Mouse (Mus musculus): ENCODE results near the gene Zfp541. TPM values are rescaled to one million over a fixed set of nuclear protein-coding genes. Genes with fewer than 3 reads are reported as not detected.

The Zfp541 gene
- polyA plus RNA-seq, 1 experiment from 2014 or later: not detected

DNA sequence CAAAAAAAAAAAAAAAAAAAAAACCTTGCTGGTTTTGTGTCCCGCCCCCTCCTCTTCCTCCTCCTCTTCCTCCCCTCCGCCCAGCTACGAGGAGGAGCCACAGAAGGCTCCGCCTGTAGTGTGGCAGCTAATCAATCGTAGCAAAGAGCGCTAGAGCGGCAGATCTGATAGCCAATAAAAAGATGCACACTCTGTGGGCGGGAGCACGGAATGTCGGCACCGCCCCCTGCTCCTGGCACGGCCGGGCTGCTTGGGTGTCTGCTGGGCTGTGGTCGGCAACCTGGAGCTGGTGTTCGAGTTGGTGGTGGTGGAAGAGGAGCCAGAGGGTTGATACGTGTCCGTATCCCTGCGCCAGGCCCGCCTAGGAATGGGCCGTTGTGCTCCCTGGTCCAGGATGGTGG, 13.4 kb upstream of the Zfp541 start:
- Histone ChIP-seq H3K27ac (replicated peaks; ENCODE audit: low read depth, low read length) (peak overlapping the region; percentile 97), H3K27me3 (ENCODE audit: control insufficient read depth, insufficient read depth, low read length) (no peaks in the 10 kb centered on the region), H3K4me2 (ENCODE audit: low read depth, severe bottlenecking) (peak overlapping the region; percentile 85), H3K9me3 (ENCODE audit: control insufficient read depth, low read length) (no peaks in the 10 kb centered on the region), H3K9ac (ENCODE audit: low read length) (peak overlapping the region; percentile 99), H3K4me3 (ENCODE audit: low read depth, low read length) (peak overlapping the region; percentile 85), H3K4me1 (ENCODE audit: control insufficient read depth, insufficient read depth, low read length) (peaks cover 30% of the 10 kb centered on the region), H3K36me3 (ENCODE audit: control insufficient read depth, insufficient read depth, low read length) (no peaks in the 10 kb centered on the region)
- DNase-seq (ENCODE audit: low spot score) (peak; percentile 98), ATAC-seq (ENCODE audit: insufficient number of reproducible peaks, low FRiP score, low TSS enrichment, low read depth) (peak; percentile 83)
- under 1% methylated on average over 20 of the region's 20 CpGs for WGBS

DNA sequence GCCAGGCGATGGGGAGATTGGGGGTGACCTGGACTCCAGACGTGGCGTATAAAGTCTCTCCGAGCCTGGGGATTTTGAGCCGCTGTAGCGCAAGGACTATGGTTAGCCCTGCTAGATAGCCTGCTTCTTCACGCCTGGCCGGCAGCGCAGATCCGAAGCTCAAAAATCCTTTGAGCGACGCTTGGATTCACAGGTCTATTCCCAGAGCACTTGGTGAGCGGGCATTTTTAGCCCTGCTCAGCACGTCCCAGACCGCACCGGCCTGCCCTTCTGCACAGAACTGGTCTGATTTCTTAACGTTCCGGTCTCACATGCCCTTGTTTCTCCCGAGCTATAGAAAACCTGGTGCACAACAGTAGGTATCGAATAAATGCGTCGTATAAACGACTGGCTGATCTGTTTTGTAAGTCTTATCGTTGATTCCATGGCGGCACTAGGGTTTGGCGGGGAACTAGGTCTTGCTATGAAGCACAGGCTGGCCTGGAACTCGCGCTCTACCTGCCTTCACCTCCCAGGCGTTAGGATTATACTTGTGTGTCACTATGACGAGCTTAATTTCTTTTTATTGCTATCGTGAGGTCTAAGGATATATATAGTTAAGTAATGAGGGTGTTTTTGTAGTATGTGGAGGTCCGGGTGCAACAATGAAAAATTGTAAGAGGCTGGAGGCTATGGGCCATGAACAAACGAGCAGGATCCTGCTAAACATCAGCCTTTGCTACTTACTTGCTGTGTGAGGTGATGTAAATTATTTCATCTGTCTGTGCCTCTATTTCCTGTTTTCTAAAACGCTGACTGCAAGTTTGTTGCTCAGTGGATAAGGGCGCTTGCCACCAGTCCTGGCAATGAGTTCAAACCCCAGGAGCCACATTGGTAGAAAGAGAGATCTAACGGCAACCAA, 12.7 kb upstream of the Zfp541 start:
- Histone ChIP-seq H3K9me3 (ENCODE audit: control insufficient read depth, low read length) (no peaks in the 10 kb centered on the region), H3K4me3 (ENCODE audit: low read depth, low read length) (peak overlapping the region; percentile 85), H3K27me3 (ENCODE audit: control insufficient read depth, insufficient read depth, low read length) (no peaks in the 10 kb centered on the region), H3K9ac (ENCODE audit: low read length) (peak overlapping the region; percentile 84), H3K36me3 (ENCODE audit: control insufficient read depth, insufficient read depth, low read length) (no peaks in the 10 kb centered on the region), H3K27ac (replicated peaks; ENCODE audit: low read depth, low read length) (peak overlapping the region; percentile 64; the same call in 1 of the 2 replicates), H3K4me1 (ENCODE audit: control insufficient read depth, insufficient read depth, low read length) (peaks cover 24% of the 10 kb centered on the region), H3K4me2 (ENCODE audit: low read depth, severe bottlenecking) (peak overlapping the region; percentile 85)
- 10% methylated on average over 36 of the region's 36 CpGs for WGBS
- DNase-seq (ENCODE audit: low spot score) (no peak), ATAC-seq (ENCODE audit: insufficient number of reproducible peaks, low FRiP score, low TSS enrichment, low read depth) (no peak)

DNA sequence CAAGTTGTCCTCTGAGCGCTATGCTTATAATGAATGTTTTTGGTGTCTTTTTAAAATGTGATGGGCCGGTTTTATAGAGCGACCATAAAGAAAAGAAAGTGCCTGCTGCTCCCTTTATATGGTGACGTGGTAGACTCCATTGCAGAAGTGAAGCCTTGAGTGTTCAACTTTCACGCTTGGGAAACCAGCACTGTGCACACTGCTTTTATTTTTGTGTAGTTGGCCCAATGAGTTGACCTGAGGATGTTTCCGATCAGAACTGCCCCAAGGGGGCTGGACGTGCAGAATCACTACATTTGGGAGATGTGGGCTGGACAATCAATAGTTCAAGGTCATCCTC, 12.1 kb upstream of the Zfp541 start:
- peak overlapping the region; percentile 85 for H3K4me2 ChIP-seq (ENCODE audit: low read depth, severe bottlenecking)
- peak overlapping the region; percentile 85 for H3K4me3 ChIP-seq (ENCODE audit: low read depth, low read length)
- H3K27me3 ChIP-seq (ENCODE audit: control insufficient read depth, insufficient read depth, low read length): no peaks in the 10 kb centered on the region
- DNase-seq (ENCODE audit: low spot score) (no peak), ATAC-seq (ENCODE audit: insufficient number of reproducible peaks, low FRiP score, low TSS enrichment, low read depth) (no peak)
- H3K4me1 ChIP-seq (ENCODE audit: control insufficient read depth, insufficient read depth, low read length): peaks cover 20% of the 10 kb centered on the region
- 82% methylated on average over 7 of the region's 7 CpGs for WGBS
- H3K9me3 ChIP-seq (ENCODE audit: control insufficient read depth, low read length): no peaks in the 10 kb centered on the region
- H3K9ac ChIP-seq (ENCODE audit: low read length): peak overlapping the region; percentile 84
- H3K36me3 ChIP-seq (ENCODE audit: control insufficient read depth, insufficient read depth, low read length): no peaks in the 10 kb centered on the region
- H3K27ac ChIP-seq (replicated peaks; ENCODE audit: low read depth, low read length): no peak overlapping the region

DNA sequence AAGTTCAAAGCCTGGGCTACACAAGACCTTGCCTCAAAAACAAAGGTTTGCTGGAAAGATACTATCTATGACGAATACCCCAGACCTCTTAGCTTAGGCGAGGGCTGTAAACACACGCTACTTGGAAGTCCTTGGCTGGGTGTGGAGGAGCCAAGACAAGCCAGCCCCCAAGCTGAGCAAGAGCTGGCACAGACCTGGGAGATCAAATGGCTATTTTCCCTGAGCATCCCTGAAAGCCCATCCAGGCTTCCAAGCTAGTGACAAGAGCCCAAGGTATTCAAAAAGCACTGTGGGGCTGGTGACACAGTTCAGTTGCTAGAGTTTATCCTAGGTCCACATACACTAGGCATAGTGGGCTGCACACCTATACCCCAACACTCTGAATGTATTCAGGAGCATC, 11.0 kb upstream of the Zfp541 start:
- 86% methylated on average over 3 of the region's 3 CpGs for WGBS

DNA sequence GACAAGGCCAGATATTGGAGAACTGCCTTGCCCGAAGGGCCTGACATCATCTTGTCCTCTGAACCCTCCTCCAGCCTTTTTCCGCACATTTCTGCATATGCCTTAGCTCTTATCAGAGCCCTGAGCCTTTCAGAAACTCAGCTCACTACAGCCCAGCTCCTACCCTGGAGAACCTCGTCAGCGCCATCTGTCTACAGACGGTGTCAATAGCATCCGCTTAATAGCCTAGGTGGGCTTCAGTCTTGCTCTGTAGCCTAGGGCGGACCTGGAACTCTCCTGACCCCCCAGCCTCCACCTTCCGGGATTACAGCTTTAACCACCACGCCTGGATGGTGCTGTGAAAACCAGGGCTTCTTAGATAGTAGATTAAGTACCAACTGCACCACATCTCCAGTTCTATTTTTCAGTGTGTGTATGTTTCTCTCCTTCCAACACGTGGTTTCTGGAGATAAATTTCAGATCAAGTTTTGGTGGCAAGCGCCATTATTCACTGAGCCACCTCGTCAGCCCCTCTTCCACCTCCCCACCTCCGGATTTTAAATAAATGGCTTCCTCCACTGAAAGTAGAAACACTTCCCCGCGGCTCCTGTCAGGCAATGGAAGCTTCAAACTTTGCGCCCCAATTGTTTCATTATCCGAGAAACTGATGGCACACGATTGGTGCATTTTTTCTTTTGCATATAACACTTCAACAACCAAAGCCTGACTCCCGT, 9.6 kb upstream of the Zfp541 start:
- no peaks in the 10 kb centered on the region for H3K9me3 ChIP-seq (ENCODE audit: control insufficient read depth, low read length)
- 0 out of 2 replicates have a peak overlapping the region, but pooled peaks have one; percentile 24 for H3K27ac ChIP-seq (replicated peaks; ENCODE audit: low read depth, low read length)
- DNase-seq (ENCODE audit: low spot score) (peak; percentile 87), ATAC-seq (ENCODE audit: insufficient number of reproducible peaks, low FRiP score, low TSS enrichment, low read depth) (no peak)
- 9% methylated on average over 19 of the region's 19 CpGs for WGBS
- H3K9ac ChIP-seq (ENCODE audit: low read length): peak overlapping the region; percentile 51; the same call in 1 of the 2 replicates
- peak overlapping the region; percentile 59 for H3K4me2 ChIP-seq (ENCODE audit: low read depth, severe bottlenecking)
- no peaks in the 10 kb centered on the region for H3K36me3 ChIP-seq (ENCODE audit: control insufficient read depth, insufficient read depth, low read length)
- H3K27me3 ChIP-seq (ENCODE audit: control insufficient read depth, insufficient read depth, low read length): no peaks in the 10 kb centered on the region
- peaks cover 5% of the 10 kb centered on the region for H3K4me1 ChIP-seq (ENCODE audit: control insufficient read depth, insufficient read depth, low read length)
- peak overlapping the region; percentile 41 for H3K4me3 ChIP-seq (ENCODE audit: low read depth, low read length)

More for the DNA sequence above, 11.0 kb upstream of the Zfp541 start:
- Histone ChIP-seq H3K9me3 (ENCODE audit: control insufficient read depth, low read length) (no peaks in the 10 kb centered on the region), H3K4me2 (ENCODE audit: low read depth, severe bottlenecking) (no peak overlapping the region), H3K36me3 (ENCODE audit: control insufficient read depth, insufficient read depth, low read length) (no peaks in the 10 kb centered on the region), H3K9ac (ENCODE audit: low read length) (no peak overlapping the region), H3K27me3 (ENCODE audit: control insufficient read depth, insufficient read depth, low read length) (no peaks in the 10 kb centered on the region), H3K4me1 (ENCODE audit: control insufficient read depth, insufficient read depth, low read length) (peaks cover 9% of the 10 kb centered on the region), H3K27ac (replicated peaks; ENCODE audit: low read depth, low read length) (no peak overlapping the region), H3K4me3 (ENCODE audit: low read depth, low read length) (no peak overlapping the region)
- DNase-seq (ENCODE audit: low spot score): no peak
- ATAC-seq (ENCODE audit: insufficient number of reproducible peaks, low FRiP score, low TSS enrichment, low read depth): no peak

DNA sequence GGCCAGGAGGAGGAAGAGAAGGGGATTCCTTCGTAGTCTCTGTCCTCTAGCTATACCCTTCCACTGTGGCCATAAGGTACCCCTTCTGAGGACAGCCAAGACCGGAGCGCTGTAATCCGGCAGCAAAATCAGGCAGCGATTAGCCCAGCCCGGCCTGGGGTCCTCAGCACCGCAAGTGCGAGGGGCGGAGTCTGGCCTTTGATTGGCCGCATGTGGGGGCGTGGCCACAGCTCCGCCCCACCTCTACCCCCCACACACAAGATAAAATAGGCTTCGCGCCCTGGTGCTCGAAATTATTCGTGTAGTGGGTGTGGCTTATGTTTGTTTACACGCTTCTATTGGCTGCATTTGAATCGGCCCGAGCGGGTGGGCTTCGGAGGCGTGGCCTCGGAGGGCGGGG, 8.9 kb upstream of the Zfp541 start:
- H3K9ac ChIP-seq (ENCODE audit: low read length): peak overlapping the region; percentile 51; the same call in 1 of the 2 replicates
- ATAC-seq (ENCODE audit: insufficient number of reproducible peaks, low FRiP score, low TSS enrichment, low read depth): peak; percentile 85
- under 1% methylated on average over 24 of the region's 24 CpGs for WGBS
- 0 out of 2 replicates have a peak overlapping the region, but pooled peaks have one; percentile 24 for H3K27ac ChIP-seq (replicated peaks; ENCODE audit: low read depth, low read length)
- peak overlapping the region; percentile 41 for H3K4me3 ChIP-seq (ENCODE audit: low read depth, low read length)
- H3K4me1 ChIP-seq (ENCODE audit: control insufficient read depth, insufficient read depth, low read length): peaks cover 5% of the 10 kb centered on the region
- no peaks in the 10 kb centered on the region for H3K9me3 ChIP-seq (ENCODE audit: control insufficient read depth, low read length)
- DNase-seq (ENCODE audit: low spot score): peak; percentile 95
- no peaks in the 10 kb centered on the region for H3K27me3 ChIP-seq (ENCODE audit: control insufficient read depth, insufficient read depth, low read length)
- peak overlapping the region; percentile 59 for H3K4me2 ChIP-seq (ENCODE audit: low read depth, severe bottlenecking)
- no peaks in the 10 kb centered on the region for H3K36me3 ChIP-seq (ENCODE audit: control insufficient read depth, insufficient read depth, low read length)

DNA sequence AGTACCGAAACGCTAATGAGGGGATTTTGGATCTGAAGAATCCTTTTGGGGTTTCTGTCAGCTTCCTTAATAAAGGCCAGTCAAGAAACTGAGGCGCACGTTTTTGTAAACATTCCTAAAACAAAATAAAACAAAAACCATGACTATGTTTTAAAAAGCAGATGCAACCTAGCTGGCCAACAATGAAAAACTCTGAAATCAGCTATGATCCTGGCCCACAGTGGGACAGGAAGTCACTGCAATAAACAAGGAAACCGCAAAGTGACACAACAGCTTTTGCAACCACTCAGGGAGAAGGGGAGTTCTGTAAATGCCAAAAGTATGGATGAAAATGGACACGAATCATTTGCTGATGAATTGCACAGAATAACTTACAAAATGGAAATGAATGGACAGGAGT, 8.5 kb upstream of the Zfp541 start:
- peak overlapping the region; percentile 41 for H3K4me3 ChIP-seq (ENCODE audit: low read depth, low read length)
- H3K36me3 ChIP-seq (ENCODE audit: control insufficient read depth, insufficient read depth, low read length): no peaks in the 10 kb centered on the region
- H3K27me3 ChIP-seq (ENCODE audit: control insufficient read depth, insufficient read depth, low read length): no peaks in the 10 kb centered on the region
- H3K4me2 ChIP-seq (ENCODE audit: low read depth, severe bottlenecking): peak overlapping the region; percentile 59; the same call in 1 of the 2 replicates
- no peaks in the 10 kb centered on the region for H3K9me3 ChIP-seq (ENCODE audit: control insufficient read depth, low read length)
- ATAC-seq (ENCODE audit: insufficient number of reproducible peaks, low FRiP score, low TSS enrichment, low read depth): no peak
- no peak for DNase-seq (ENCODE audit: low spot score)
- H3K9ac ChIP-seq (ENCODE audit: low read length): no peak overlapping the region
- WGBS: 14% methylated on average over 6 of the region's 6 CpGs
- H3K27ac ChIP-seq (replicated peaks; ENCODE audit: low read depth, low read length): no peak overlapping the region
- H3K4me1 ChIP-seq (ENCODE audit: control insufficient read depth, insufficient read depth, low read length): peaks cover 5% of the 10 kb centered on the region

DNA sequence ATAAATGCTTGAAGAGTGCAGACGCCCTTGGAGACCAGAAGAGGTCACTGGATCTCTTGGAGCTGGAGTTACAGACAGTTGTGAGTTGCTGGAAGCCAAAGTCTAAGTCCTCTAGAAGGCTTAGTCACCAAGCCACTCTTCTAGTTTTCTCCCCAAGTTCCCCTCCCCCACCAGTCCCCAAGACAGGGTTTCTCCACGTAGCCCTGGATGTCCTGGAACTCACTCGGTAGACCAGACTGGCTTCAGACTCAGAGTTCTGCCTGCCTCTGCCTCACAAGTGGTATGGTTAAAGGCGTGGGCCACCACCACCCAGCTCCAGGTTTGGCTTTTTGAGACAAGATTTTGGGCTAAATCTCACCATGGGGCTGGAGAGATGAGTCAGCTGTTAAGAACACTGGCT, 6.6 kb upstream of the Zfp541 start:
- H3K36me3 ChIP-seq (ENCODE audit: control insufficient read depth, insufficient read depth, low read length): no peaks in the 10 kb centered on the region
- ATAC-seq (ENCODE audit: insufficient number of reproducible peaks, low FRiP score, low TSS enrichment, low read depth): no peak
- no peak overlapping the region for H3K27ac ChIP-seq (replicated peaks; ENCODE audit: low read depth, low read length)
- no peak overlapping the region for H3K4me2 ChIP-seq (ENCODE audit: low read depth, severe bottlenecking)
- DNase-seq (ENCODE audit: low spot score): no peak
- no peaks in the 10 kb centered on the region for H3K27me3 ChIP-seq (ENCODE audit: control insufficient read depth, insufficient read depth, low read length)
- no peaks in the 10 kb centered on the region for H3K4me1 ChIP-seq (ENCODE audit: control insufficient read depth, insufficient read depth, low read length)
- no peaks in the 10 kb centered on the region for H3K9me3 ChIP-seq (ENCODE audit: control insufficient read depth, low read length)
- no peak overlapping the region for H3K4me3 ChIP-seq (ENCODE audit: low read depth, low read length)
- H3K9ac ChIP-seq (ENCODE audit: low read length): no peak overlapping the region
- 67% methylated on average over 4 of the region's 4 CpGs for WGBS
